Mouse (Mus musculus): ENCODE results near the gene Olfr763.
"Not testable (repeated sequence)": the region's sequence is repeated elsewhere in the genome, so short reads cannot be mapped to it uniquely, and the experiment has no call there.

DNA sequence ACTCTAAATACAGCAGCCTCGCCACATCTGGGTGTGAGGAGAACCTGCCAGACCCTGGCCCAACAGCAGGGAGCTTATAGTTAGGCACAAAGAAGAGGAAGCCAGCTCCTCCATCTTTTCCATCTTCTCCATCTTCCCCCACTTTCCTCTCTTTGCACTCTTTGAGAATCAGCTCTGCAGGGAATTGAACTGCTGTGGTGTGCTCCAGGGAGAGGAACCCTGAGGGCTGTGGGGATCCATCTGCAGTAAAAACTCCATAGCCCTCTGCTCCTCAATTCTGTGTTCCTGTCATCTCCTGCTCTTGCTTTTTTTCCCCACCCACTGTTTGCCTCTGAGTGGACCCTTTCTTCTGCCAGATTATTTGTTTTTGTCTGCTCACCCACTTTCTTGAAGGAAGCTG, 21.5 kb upstream of the Olfr763 start, which contains the start of gene Olfr9:
- not testable (repeated sequence) for TF ChIP-seq CTCF (IDR thresholded peaks at IDR 0.05; ENCODE audit: borderline replicate concordance, extremely low read depth, insufficient read depth, insufficient read length); POLR2A (IDR thresholded peaks at IDR 0.05; ENCODE audit: borderline replicate concordance, extremely low read depth, insufficient read depth, insufficient read length, poor library complexity, severe bottlenecking)
